Mouse (Mus musculus): Measurements from ENCODE around the gene Rubcn.
A peak's percentile ranks its signal among the peaks of the same experiment; 100 is the strongest.
"Not testable (repeated sequence)": the region's sequence is repeated elsewhere in the genome, so short reads cannot be mapped to it uniquely, and the experiment has no call there.

The Rubcn gene

GRCm38 (mm10) chr16:32877343-32878156 is at the start of gene Rubcn, which contains the start of gene Fyttd1:
TSS of gene Rubcn (minus strand) at chr16:32877766.
TSS of gene Fyttd1 (plus strand) at chr16:32877500.
- peak; percentile 87 for DNase-seq (ENCODE audit: low read depth, low spot score)

DNA sequence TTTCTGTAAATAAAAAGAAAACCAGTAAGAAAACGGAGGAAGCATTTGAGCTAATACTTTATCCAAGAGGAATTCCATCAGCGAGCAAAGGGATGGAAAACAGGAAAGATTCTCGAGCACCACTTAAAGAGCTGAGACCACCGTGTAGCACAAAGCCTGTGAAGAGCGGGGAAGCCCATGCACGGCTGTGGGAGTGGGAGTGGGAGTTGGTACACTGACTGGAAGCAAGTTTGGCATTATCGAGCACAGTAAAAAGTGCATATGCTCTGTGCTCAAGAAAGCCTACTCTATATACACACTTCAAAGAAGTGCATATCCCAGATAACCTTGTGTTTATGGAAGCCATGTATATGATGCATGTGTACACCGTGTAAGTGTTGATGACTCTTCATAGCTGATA is 49.5 kb upstream of the Rubcn start:
- no peak for DNase-seq (ENCODE audit: low read depth, low spot score)

DNA sequence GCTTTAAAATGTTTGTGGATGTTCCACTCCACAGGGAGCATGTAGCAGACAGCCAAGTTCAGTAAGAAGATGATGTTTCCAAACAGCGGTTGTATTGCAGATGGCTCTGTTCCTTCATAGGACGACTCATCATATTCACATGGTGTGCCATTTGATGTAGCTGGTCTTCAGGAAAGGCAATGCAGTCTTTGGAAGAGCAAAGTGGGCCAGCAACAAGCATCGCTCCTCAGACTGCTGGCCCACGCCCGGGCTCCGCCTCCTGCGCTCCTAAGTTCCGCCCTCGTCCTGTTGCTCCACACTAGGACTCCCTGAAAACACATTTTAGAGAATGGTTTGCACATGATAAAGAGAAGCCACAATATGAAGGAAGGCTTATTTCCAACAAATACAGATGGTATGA is 49.1 kb upstream of the Rubcn start:
- DNase-seq (ENCODE audit: low read depth, low spot score), result not testable (repeated sequence)

DNA sequence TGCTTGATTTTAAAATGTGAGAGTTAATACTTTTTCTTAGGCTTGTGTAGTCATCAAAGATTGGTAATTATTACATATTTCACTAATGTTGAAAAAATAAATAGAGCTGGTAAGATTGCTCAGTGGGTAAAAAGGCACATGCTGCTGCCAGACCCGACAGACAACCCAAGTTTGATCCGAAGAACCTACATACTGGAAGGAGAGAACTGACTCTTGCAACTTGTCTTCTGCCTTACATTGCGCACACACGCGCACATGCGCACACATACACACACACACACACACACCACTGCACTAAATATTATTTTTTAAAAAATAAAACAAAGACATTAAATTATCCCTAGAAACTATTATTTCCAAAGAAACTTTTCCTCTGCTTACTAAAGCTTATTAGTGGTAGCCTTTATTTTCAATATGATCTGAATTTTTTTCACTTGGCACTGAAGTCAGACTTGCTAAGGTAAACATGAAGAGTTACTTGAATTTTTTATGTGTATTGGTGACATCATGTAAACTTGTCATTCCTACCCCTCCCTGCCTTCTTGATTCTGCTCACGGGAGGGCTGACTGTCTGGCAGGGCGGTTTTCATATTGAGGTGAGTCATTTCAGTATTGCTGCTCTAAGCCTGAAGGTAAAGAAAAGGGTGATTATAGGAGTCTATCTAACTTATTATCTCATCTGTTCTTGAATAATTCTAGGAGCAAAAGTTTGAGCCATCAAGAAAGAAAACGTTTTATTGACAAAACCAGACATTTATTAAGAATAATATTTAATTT is 37.9 kb upstream of the Rubcn start:
- no peak for DNase-seq (ENCODE audit: low read depth, low spot score)

DNA sequence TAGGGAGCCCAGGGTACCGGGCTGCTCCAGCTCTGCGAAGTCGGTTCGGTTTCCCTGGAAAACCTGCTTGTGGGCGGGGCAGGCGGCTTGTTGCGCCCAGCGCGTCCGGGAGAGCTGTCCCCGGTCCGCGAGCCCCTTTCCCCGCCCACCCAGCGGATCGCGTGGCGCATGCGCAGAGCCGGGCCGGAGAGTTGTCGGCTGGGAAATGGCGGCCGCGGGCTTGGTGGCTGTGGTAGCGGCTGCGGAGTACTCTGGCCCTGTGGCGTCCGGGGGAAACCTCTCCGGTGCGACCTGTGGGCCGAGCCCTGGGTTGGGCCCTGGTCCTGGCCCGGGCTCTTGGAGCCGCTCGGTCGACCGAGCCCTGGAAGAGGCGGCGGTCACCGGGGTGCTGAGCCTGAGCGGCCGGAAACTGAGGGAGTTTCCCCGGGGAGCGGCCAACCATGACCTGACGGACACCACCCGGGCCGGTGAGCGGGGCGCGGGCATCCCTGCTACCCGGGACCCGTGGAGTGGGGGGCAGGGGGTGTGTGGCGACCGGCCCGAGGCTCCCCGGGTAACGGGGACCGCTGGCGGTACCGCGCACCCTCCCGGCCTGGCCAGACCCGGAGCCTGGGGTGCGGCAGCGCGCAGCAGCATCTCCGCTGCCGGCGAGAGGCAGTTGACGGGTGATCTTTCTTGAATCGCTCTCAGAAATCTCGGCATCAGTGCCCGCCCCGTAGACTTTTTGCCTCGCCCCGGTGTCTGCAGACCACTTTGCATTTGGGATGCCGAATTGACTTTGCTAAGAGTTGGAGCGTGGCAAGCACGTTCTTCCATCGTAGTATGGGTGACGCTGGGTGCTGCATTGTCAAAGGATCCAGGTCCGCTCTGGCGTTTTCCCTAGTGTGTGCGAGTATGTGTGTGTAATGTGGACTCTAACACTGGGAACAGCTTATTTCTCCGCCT is 36.6 kb upstream of the Rubcn start, which contains the start of gene Lrch3:
Gene Lrch3, plus strand, starts transcription at position 164 of the 945 bp plus-strand sequence.
- DNase-seq (ENCODE audit: low read depth, low spot score), result peak; percentile 66

DNA sequence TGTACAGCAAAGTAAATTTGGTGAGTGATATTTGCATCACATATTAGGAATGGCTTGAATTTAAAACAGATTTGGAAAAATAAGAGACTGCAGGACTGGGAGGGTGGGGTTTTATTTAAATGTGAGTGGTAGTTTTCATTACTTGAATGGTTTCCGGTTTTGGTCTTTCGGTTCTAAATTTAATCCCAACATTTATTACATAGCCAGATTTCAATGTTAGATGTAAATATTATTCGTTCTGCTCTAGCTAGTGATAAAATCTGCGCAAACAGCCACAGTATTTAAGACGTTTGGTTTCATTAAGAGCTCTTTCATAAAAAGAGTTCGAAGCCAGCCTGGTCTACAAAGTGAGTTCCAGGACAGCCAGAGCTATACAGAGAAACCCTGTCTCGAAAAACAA is 35.6 kb upstream of the Rubcn start:
- DNase-seq (ENCODE audit: low read depth, low spot score), result no peak

- DNase-seq (ENCODE audit: low read depth, low spot score), result no peak
Measured at GRCm38 (mm10) chr16:32906727-32907126, 29.2 kb upstream of the Rubcn start.

DNA sequence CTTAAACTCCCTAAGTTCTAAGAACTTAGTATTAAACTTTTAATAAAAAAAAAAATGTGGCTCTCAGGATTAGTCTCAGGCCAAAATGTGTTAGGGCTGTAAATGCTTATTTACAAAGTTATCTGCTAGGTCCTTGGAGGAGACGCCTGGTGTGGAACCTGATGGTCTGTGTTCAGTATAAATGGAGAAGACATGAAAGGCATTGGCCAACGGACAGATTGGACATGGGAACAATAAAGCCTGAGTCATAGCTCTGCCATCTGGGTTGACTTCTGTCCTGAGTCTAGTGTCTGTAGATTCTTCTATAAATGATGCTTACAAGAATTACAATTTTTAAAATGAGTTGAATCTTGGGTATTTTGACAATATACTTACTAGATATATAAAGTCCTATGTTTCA is 28.6 kb upstream of the Rubcn start:
- no peak for DNase-seq (ENCODE audit: low read depth, low spot score)

DNA sequence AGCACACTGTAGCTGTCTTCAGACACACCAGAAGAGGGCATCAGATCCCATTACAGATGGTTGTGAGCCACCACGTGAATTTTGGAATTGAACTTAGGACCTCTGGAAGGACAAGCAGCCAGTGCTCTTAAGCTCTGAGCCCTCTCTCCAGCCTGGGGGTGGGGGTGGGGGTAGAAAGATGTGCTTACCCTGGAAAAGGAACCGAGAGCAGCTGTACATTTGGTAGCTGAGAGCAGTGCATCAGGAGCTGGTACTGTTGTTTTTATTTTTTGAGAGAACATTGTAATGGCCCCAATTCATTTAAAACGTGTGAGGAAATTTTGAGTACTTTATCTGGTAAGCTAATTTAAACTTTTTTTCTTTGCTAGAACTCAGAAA is 24.5 kb upstream of the Rubcn start:
- DNase-seq (ENCODE audit: low read depth, low spot score), result no peak

GRCm38 (mm10) chr16:32901360-32902050 is 23.9 kb upstream of the Rubcn start:
- no peak for DNase-seq (ENCODE audit: low read depth, low spot score)

- DNase-seq (ENCODE audit: low read depth, low spot score), result no peak
Measured at GRCm38 (mm10) chr16:32896126-32896525, 18.6 kb upstream of the Rubcn start.

- DNase-seq (ENCODE audit: low read depth, low spot score), result no peak
Measured at GRCm38 (mm10) chr16:32889881-32890280, 12.3 kb upstream of the Rubcn start.

DNA sequence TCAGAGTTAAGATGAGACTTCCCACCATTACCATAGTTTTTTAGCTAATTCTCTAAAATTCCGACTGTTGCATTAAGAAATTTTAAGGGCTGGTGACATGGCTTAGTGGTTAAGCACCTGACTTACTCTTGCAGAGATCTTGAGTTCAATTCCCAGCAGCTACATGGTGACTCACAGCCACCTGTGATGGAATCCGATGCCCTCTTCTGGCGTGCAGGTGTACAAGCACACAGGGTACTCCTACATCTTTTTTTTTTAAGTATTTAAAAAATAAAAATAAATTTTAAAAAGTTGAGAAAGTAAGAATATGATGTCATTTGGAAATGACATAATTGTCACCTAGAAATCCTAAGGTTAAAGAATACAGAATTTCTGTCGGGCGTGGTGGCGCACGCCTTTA is 10.4 kb upstream of the Rubcn start:
- no peak for DNase-seq (ENCODE audit: low read depth, low spot score)

DNA sequence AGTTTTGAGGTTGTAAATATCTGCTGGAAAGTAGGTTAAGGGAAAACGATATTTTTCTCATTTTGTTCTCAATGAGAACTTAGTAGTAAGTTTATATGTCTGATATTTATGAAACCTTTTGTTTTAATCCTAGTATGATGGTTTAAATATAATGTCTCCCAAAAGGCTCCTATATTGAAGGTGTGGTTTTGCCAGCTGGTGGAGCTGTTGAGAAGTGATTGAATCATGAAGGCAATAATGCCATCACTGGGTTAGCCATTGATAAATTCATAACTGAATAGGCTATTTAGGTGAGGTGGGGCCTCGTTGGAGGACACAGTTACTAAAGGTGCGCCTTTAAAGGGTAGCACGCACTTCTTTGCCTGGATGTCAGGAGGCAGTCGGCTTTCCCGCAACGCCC is 4.0 kb upstream of the Rubcn start:
- DNase-seq (ENCODE audit: low read depth, low spot score), result no peak

- DNase-seq (ENCODE audit: low read depth, low spot score), result no peak
Measured at GRCm38 (mm10) chr16:32878972-32879926, 1.7 kb upstream of the Rubcn start.

DNA sequence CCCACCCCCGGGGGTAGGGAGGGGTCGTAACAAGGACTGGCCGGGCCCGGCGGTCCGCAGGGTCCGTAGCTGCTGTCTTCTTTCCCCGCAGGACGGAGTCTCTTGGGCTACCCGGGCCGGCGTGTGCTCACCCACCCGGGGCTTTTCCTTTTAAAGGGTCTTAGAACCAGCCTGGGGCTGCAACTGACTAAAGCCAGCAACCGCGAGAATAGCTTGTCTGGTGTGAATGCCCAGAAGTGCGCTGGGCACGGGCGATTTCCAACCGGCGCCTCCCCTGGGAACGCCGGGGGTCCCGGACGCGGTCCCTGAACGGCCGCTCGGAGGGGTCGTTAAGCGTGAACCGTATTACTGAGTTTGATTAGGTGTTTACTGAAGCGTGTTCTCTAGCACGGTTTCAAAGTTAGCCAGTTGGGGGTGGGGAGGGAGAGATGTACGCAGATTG is 612 bp upstream of the Rubcn start:
- no peak for DNase-seq (ENCODE audit: low read depth, low spot score)

DNA sequence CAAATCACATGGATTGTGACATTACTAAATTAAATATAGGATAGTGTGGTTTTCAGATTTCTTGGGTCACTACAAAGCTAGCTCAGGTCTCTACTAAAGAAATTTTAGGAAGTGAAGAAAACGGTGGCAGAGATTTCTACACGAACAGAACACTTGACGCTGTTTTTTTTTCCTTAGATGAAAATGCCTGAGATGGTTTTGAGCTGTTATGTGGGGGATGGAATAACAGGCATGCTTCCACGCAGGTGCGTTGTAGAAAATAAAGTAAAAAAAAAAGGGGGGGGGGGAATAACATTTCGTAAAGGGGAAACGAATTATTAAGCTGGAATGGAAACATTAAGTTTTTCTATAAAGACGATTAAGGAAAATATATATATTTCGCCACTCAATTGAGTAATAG is 735 bp downstream of the Rubcn start:
- DNase-seq (ENCODE audit: low read depth, low spot score), result no peak

DNA sequence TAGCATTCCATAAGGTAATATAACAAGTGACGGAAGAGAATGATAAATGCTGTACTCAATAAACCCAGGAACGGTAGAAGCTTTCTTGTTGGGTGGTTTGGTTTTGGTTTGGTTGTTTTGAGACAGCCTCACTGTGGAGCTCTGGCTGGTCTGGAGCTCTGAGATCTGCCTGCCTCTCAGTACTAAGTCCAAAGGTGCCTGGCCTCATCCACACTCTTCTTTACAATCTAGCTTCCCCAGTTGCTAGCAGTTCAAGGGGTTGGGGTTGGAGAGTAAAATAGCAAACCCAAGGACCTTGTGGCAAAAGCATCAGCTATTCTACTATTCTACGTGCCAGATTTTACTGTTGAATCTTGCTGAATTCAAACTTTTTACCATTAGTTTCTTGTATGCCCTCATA is 1.7 kb downstream of the Rubcn start:
- no peak for DNase-seq (ENCODE audit: low read depth, low spot score)

DNA sequence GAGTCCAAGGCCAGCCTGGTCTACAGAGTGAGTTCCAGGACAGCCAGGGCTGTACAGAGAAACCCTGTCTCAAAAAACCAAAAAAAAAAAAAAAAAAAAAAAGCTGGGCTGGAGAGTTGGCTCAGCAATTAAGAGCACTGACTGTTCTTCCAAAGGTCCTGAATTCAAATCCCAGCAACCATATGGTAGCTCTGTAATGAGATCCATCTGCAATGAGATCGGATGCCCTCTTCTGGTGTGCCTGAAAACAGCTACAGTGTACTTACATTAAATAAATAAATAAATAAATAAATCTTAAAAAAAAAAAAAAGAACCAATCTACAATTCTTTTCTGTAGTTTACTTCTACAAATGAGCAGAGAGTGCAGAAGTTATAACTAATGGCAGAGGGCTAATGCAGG is 2.3 kb downstream of the Rubcn start:
- DNase-seq (ENCODE audit: low read depth, low spot score), result not testable (repeated sequence)

GRCm38 (mm10) chr16:32873366-32873765 is 4.2 kb downstream of the Rubcn start:
- DNase-seq (ENCODE audit: low read depth, low spot score), result no peak

All from brain, embryonic 18.5 days (tissue).